Mouse (Mus musculus) MEL (cell line): Measurements from ENCODE around the gene Scrn1.

Experiments used
- CHD1 ChIP-seq: IDR thresholded peaks from 2 replicates; pipeline ENCODE4 v1.6.1; 2012; ENCODE audit warnings: low read depth, mild to moderate bottlenecking, inconsistent platforms, low read length, improper control_type of control experiment
- CTCF ChIP-seq, 3 experiments: IDR thresholded peaks in 2 of 3; conservative IDR thresholded peaks in 1 of 3; 2 replicates each; pipeline ENCODE4 v1.5.1; 2011 to 2012; ENCODE audit warnings: low read length in 3 of 3, low read depth in 2 of 3, mild to moderate bottlenecking in 2 of 3, improper control_type of control experiment in 1 of 3, inconsistent platforms in 1 of 3, mixed read lengths in 1 of 3, moderate library complexity in 1 of 3; ENCODE audit not compliant: control insufficient read depth in 1 of 3, insufficient read depth in 1 of 3, poor library complexity in 1 of 3, severe bottlenecking in 1 of 3
- MAZ ChIP-seq: IDR thresholded peaks from 2 replicates; pipeline ENCODE4 v1.6.1; 2012; ENCODE audit warnings: low read depth, mild to moderate bottlenecking, inconsistent platforms, low read length, improper control_type of control experiment
- POLR2A ChIP-seq, 2 experiments: IDR thresholded peaks; 2 replicates each; pipeline ENCODE4 v1.6.1; 2011 to 2012; ENCODE audit warnings: low read length in 2 of 2, mild to moderate bottlenecking in 2 of 2, control low read depth in 1 of 2, improper control_type of control experiment in 1 of 2, low read depth in 1 of 2, moderate library complexity in 1 of 2; ENCODE audit not compliant: control insufficient read depth in 1 of 2, insufficient read depth in 1 of 2, poor library complexity in 1 of 2
- POLR2AphosphoS2 ChIP-seq: IDR thresholded peaks from 2 replicates; pipeline ENCODE4 v1.6.1; 2011; ENCODE audit warnings: low read length, improper control_type of control experiment
- RCOR1 ChIP-seq: IDR thresholded peaks from 2 replicates; pipeline ENCODE4 v1.6.1; 2012; ENCODE audit warnings: low read depth, mild to moderate bottlenecking, inconsistent platforms, low read length, improper control_type of control experiment
- TBP ChIP-seq: IDR thresholded peaks from 2 replicates; pipeline ENCODE4 v1.8.0; 2011; ENCODE audit warnings: low read depth, low read length, improper control_type of control experiment
- USF1 ChIP-seq: IDR thresholded peaks from 2 replicates; pipeline ENCODE4 v1.6.1; 2014; ENCODE audit warnings: low read depth, mild to moderate bottlenecking, inconsistent platforms, low read length, improper control_type of control experiment, moderate library complexity

DNA sequence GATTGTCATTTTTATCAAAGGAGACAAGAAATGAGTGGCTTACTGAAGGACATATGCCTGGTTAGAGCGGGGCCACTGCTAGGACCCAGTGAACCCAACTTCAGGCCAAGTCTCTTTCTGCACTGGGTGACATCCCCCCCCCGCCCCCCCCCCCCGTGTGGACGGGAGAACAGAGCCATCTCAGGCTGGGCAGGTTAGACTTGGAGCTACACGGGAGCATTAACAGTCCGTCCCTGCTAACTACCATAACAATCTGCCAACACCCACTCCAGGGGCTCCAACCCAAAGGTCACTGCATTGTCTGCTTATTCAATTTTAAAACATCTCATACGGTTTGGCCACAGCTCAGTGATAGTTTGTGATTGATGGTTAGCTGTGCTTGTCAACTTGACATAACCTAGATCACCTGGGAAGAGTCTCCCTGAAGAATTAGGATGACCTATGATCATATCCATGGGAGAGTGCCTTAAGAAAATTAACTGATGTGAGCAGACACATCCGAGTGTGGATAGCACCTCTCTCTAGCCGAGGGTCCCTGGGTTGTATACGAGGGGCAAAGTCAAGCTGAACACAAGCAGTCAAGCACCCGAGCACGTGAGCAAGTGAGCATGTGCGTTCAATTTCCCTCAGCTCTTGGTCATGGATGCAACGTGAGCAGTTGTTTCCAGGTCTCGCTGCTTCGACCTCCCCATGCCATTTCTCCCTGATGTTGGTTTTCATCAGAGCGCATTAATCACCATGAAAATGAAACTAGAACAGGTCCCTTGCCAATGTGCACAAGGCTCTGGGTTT lies 4.1 kb downstream of the Scrn1 start:
- no peak for TF ChIP-seq RCOR1
- TF ChIP-seq CTCF (IDR thresholded peaks at IDR 0.05 in 2 of 3, conservative IDR thresholded peaks at IDR 0.05 in 1 of 3; ENCODE audit: control insufficient read depth in 1 of 3, insufficient read depth in 1 of 3, low read depth in 2 of 3, low read length in 3 of 3, poor library complexity in 1 of 3, severe bottlenecking in 1 of 3), result no peak
- no peak for TF ChIP-seq POLR2A (IDR thresholded peaks at IDR 0.05; ENCODE audit: control insufficient read depth in 1 of 2, insufficient read depth in 1 of 2, low read depth in 1 of 2, low read length in 2 of 2, poor library complexity in 1 of 2)
- TF ChIP-seq POLR2AphosphoS2, result no peak
- no peak for TF ChIP-seq MAZ
- TF ChIP-seq CHD1, result no peak
- no peak for TF ChIP-seq TBP
- no peak for TF ChIP-seq USF1
